Mouse (Mus musculus) Muller cell, postnatal 12 days (primary cell): Measurements from ENCODE around the gene Rin2.

Experiments used
- DNase-seq: peaks from one replicate; pipeline ENCODE4 v3.0.0-alpha.2; 2015; ENCODE audit errors: inconsistent ontology term

Rin2 gene

GRCm38 (mm10) chr2:145829231-145829630 is 154.2 kb downstream of the Rin2 start:
- DNase-seq, result no peak

GRCm38 (mm10) chr2:145830417-145830816 is 155.4 kb downstream of the Rin2 start:
- DNase-seq, result no peak

GRCm38 (mm10) chr2:145831949-145832835 is 157.2 kb downstream of the Rin2 start:
- peak; percentile 58 for DNase-seq

GRCm38 (mm10) chr2:145832836-145833221 is 157.8 kb downstream of the Rin2 start:
- no peak for DNase-seq

- no peak for DNase-seq
Observed at GRCm38 (mm10) chr2:145833341-145833740, 158.3 kb downstream of the Rin2 start.

GRCm38 (mm10) chr2:145835920-145836319 is 160.9 kb downstream of the Rin2 start:
- no peak for DNase-seq

- no peak for DNase-seq
Observed at GRCm38 (mm10) chr2:145838675-145839074, 163.7 kb downstream of the Rin2 start.

GRCm38 (mm10) chr2:145839565-145840315 is 164.7 kb downstream of the Rin2 start:
- DNase-seq, result no peak

- DNase-seq, result no peak
Observed at GRCm38 (mm10) chr2:145840320-145840719, 165.3 kb downstream of the Rin2 start.

- peak; percentile 32 for DNase-seq
Observed at GRCm38 (mm10) chr2:145840910-145841870, 166.2 kb downstream of the Rin2 start.

- DNase-seq, result peak; percentile 52
Observed at GRCm38 (mm10) chr2:145843322-145843721, 168.3 kb downstream of the Rin2 start.

GRCm38 (mm10) chr2:145846595-145846994 is 171.6 kb downstream of the Rin2 start:
- DNase-seq, result no peak

GRCm38 (mm10) chr2:145849170-145849905 is 174.3 kb downstream of the Rin2 start:
- no peak for DNase-seq

GRCm38 (mm10) chr2:145850779-145851178 is 175.8 kb downstream of the Rin2 start:
- DNase-seq, result no peak

GRCm38 (mm10) chr2:145855831-145856230 is 180.8 kb downstream of the Rin2 start:
- DNase-seq, result no peak

GRCm38 (mm10) chr2:145857864-145858263 is 182.8 kb downstream of the Rin2 start:
- no peak for DNase-seq

- DNase-seq, result peak; percentile 74
Observed at GRCm38 (mm10) chr2:145859442-145859931, 184.5 kb downstream of the Rin2 start.

- DNase-seq, result peak; percentile 93
Observed at GRCm38 (mm10) chr2:145859932-145860801, 185.2 kb downstream of the Rin2 start.

GRCm38 (mm10) chr2:145861193-145862123 is 186.4 kb downstream of the Rin2 start:
- peak; percentile 65 for DNase-seq
